Mouse (Mus musculus) left cerebral cortex, adult 18-20 months (tissue): ENCODE data around the gene Slc13a5. TPM values are rescaled to one million over a fixed set of nuclear protein-coding genes. Genes with fewer than 3 reads are reported as not detected.

Experiments
- DNase-seq, 2 experiments: peaks; one replicate each; pipeline ENCODE4 v3.0.0; 2021 to 2022; ENCODE audit warnings: low spot score in 2 of 2, mixed read lengths in 1 of 2
- long read RNA-seq, 2 experiments: library from polyadenylated mRNA; stranded (forward); transcript quantifications; one replicate each; pipeline ENCODE4 v2.0.0; 2021
- total RNA-seq, 2 experiments: library from RNA; stranded (reverse); gene quantifications; 2 replicates each; pipeline ENCODE4 v1.2.3; 2021

The Slc13a5 gene
- 10 to 100 TPM; 13.0 to 17.9 TPM for total RNA-seq
- long read RNA-seq, experiment 1, partial matches to known transcripts, result 3 of 15 reads
- long read RNA-seq, experiment 1, other reads (novel, unspliced or antisense), result 9 of 15 reads
- long read RNA-seq, experiment 2, partial matches to known transcripts, result 2 of 13 reads
- long read RNA-seq, experiment 2, other reads (novel, unspliced or antisense), result 8 of 13 reads

GRCm38 (mm10) chr11:72266960-72267560 is at the start of gene Slc13a5:
Gene Slc13a5 (minus strand): TSS chr11:72267222.
- DNase-seq, result peak in 1 of 2 experiments; percentile 19

GRCm38 (mm10) chr11:72314151-72314895 is 47.3 kb upstream of the Slc13a5 start, which contains the start of gene Fbxo39:
Gene Fbxo39 (plus strand): TSS chr11:72314444.
- peak; percentile 57 to 78 for DNase-seq

- DNase-seq, result peak in 1 of 2 experiments; percentile 0
These were observed 44.5 kb upstream of the Slc13a5 start for GRCm38 (mm10) chr11:72311355-72312001.

- peak in 1 of 2 experiments; percentile 1 for DNase-seq
These were observed 43.5 kb upstream of the Slc13a5 start for GRCm38 (mm10) chr11:72310491-72310890.

- DNase-seq, result no peak
These were observed 42.0 kb upstream of the Slc13a5 start for GRCm38 (mm10) chr11:72308982-72309381.

- peak; percentile 45 to 63 for DNase-seq
These were observed 40.4 kb upstream of the Slc13a5 start for GRCm38 (mm10) chr11:72307461-72307860.

- DNase-seq, result peak; percentile 72 to 81
These were observed 35.2 kb upstream of the Slc13a5 start for GRCm38 (mm10) chr11:72302230-72302629.

- peak; percentile 25 to 26 for DNase-seq
These were observed 34.3 kb upstream of the Slc13a5 start, which contains the start of gene Xaf1 for GRCm38 (mm10) chr11:72301334-72301733. Gene Xaf1 (plus strand): TSS chr11:72301629.

- DNase-seq, result no peak
These were observed 26.1 kb upstream of the Slc13a5 start for GRCm38 (mm10) chr11:72293116-72293515.

- no peak for DNase-seq
These were observed 20.5 kb upstream of the Slc13a5 start for GRCm38 (mm10) chr11:72287543-72287942.

GRCm38 (mm10) chr11:72287126-72287525 is 20.1 kb upstream of the Slc13a5 start:
- DNase-seq, result no peak

GRCm38 (mm10) chr11:72286651-72287050 is 19.6 kb upstream of the Slc13a5 start:
- no peak for DNase-seq

- DNase-seq, result no peak
These were observed 19.0 kb upstream of the Slc13a5 start for GRCm38 (mm10) chr11:72285971-72286480.

- DNase-seq, result peak in 1 of 2 experiments; percentile 16
These were observed 17.6 kb upstream of the Slc13a5 start for GRCm38 (mm10) chr11:72284532-72285182.

- DNase-seq, result no peak
These were observed 16.6 kb upstream of the Slc13a5 start for GRCm38 (mm10) chr11:72283486-72284224.

- DNase-seq, result no peak
These were observed 14.9 kb upstream of the Slc13a5 start for GRCm38 (mm10) chr11:72281852-72282400.

GRCm38 (mm10) chr11:72281143-72281851 is 14.3 kb upstream of the Slc13a5 start:
- DNase-seq, result no peak

- peak in 1 of 2 experiments; percentile 11 for DNase-seq
These were observed 6.3 kb upstream of the Slc13a5 start for GRCm38 (mm10) chr11:72273341-72273740.

- DNase-seq, result no peak
These were observed 4.7 kb upstream of the Slc13a5 start for GRCm38 (mm10) chr11:72271761-72272160.
